In the genomic region with DNA sequence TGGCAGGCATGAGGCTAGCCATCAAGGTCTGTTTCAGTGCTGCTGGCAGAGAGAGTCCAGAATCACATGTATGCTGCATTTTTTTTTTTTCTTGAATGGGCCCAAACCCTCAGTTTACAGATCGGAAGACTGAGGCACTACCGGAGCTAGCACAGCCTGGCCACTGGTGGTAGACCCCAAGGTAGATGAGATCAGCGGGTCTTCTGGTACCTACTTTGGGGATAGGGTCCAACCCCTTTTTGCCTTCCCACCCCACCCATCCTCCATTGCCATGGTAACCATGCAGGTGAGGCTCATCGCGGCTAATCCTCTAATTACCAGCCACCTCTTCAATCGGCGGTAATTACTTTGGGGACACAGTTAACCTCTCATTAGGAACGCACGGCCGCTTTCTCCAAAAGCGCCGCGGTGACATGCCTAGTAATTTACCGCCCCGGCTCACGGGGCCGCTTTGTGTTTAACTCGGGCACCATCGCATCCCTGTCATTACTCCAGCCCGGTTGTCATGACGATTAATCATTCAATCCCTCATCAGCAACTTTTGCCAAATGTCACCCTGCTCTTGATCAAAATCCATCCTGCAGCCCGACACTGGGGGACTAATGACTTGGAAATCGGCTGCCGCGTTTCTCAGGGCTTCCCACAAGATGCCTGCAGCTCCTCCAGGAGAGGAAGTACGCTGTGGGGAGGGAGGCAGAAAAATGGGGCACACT, we compare ENCODE assay signal across 10 mouse cellular contexts. TPM values are rescaled to one million over a fixed set of nuclear protein-coding genes. Genes with fewer than 3 reads are reported as not detected.
A peak's percentile ranks its signal among the peaks of the same experiment; 100 is the strongest.
DNase-seq lines count a peak whose midpoint lies in the region; ATAC-seq lines count a peak whose summit lies in the region.
"Had no signal": no experiment of that assay in that cellular context is flagged by ENCODE, and none has a peak within 500 bp of the region (broad histone marks: within the 10 kb centered on the region; RNA-seq: fewer than 3 reads in every experiment).

No protein-coding gene starts in this region.

- H3K36me3 ChIP-seq in kidney, embryonic 15.5 days = no peaks in the 10 kb centered on the region
- no peaks in the 10 kb centered on the region for H3K36me3 ChIP-seq in hindbrain, embryonic 15.5 days
- H3K36me3 ChIP-seq: G1E; liver, embryonic 15.5 days had no signal

- peak overlapping the region; percentile 49 for H3K4me2 ChIP-seq in kidney, embryonic 15.5 days
- H3K4me2 ChIP-seq in hindbrain, embryonic 15.5 days = peak overlapping the region; percentile 41
- H3K4me2 ChIP-seq: liver, embryonic 15.5 days had no signal

- no peak overlapping the region for H3K9ac ChIP-seq in kidney, embryonic 15.5 days
- no peak overlapping the region for H3K9ac ChIP-seq in hindbrain, embryonic 15.5 days
- H3K9ac ChIP-seq: liver, embryonic 15.5 days had no signal

- peaks cover 23% of the 10 kb centered on the region for H3K4me1 ChIP-seq in kidney, embryonic 15.5 days
- peaks cover 22% of the 10 kb centered on the region for H3K4me1 ChIP-seq in hindbrain, embryonic 15.5 days (replicated peaks)
- H3K4me1 ChIP-seq: liver, embryonic 15.5 days had no signal

- 7% methylated on average over 26 of the region's 26 CpGs for WGBS in kidney, embryonic 15.5 days
- WGBS in hindbrain, embryonic 15.5 days = 7% methylated on average over 26 of the region's 26 CpGs

- DNase-seq in kidney, adult 11 months = no peak
- peak; percentile 78 for DNase-seq in embryo, embryonic 10.5 days (ENCODE audit: low spot score)
- DNase-seq in neural tube, embryonic 10.5 days (ENCODE audit: extremely low spot score, low spot score) = peak; percentile 58
- DNase-seq in thymus, postnatal 25 days = no peak

- peak overlapping the region; percentile 9; the same call in 1 of the 2 replicates for H3K4me3 ChIP-seq in kidney, embryonic 15.5 days (replicated peaks)
- H3K4me3 ChIP-seq in hindbrain, embryonic 15.5 days = no peak overlapping the region
- H3K4me3 ChIP-seq: liver, embryonic 15.5 days had no signal

- H3K27me3 ChIP-seq in kidney, embryonic 15.5 days = peaks cover 28% of the 10 kb centered on the region
- 0 out of 2 replicates have a peak, but pooled peaks cover 2% of the 10 kb centered on the region for H3K27me3 ChIP-seq in hindbrain, embryonic 15.5 days

- peak overlapping the region; percentile 38; the same call in 1 of the 2 replicates for H3K27ac ChIP-seq in kidney, embryonic 15.5 days
- H3K27ac ChIP-seq in hindbrain, embryonic 15.5 days (replicated peaks) = no peak overlapping the region; the same call in 1 of the 2 replicates
- H3K27ac ChIP-seq: liver, embryonic 15.5 days had no signal

- H3K9me3 ChIP-seq in kidney, embryonic 15.5 days (replicated peaks) = no peaks in the 10 kb centered on the region
- no peaks in the 10 kb centered on the region for H3K9me3 ChIP-seq in hindbrain, embryonic 15.5 days
- H3K9me3 ChIP-seq: G1E; liver, embryonic 15.5 days had no signal

- no peak for ATAC-seq in kidney, embryonic 15.5 days (replicated peaks; ENCODE audit: low FRiP score)
- peak; percentile 39; the same call in 1 of the 2 replicates for ATAC-seq in hindbrain, embryonic 15.5 days (ENCODE audit: low FRiP score, low read depth)
- ATAC-seq in activated CD4-positive, CD25-positive, alpha-beta regulatory T cell, adult 4 months = no peak
- no peak for ATAC-seq in erythroblast, adult 5-6 weeks (replicated peaks; ENCODE audit: low FRiP score, poor library complexity, severe bottlenecking)

RNA-seq across cellular contexts. Expression of a gene that starts 30.4 kb away (rescaled TPM):
- polyA plus RNA-seq in kidney, embryonic 15.5 days (2015; fragmentation: Nextera tagmentation; extraction: Ambion mirVana) = 4.4 and 4.7 TPM in 2 replicates
- 6.6 and 8.3 TPM in 2 replicates for polyA plus RNA-seq in hindbrain, embryonic 15.5 days (2015; fragmentation: Nextera tagmentation; extraction: Ambion mirVana)
- not detected for polyA plus RNA-seq in activated CD4-positive, CD25-positive, alpha-beta regulatory T cell, adult 4 months (2017; shearing (Covaris generic))
- 1.2 TPM in 1 of 2 replicates, not detected in the other for total RNA-seq in erythroblast, adult 5-6 weeks (2015; ENCODE audit: low replicate concordance)
- not detected in 2 replicates for total RNA-seq in erythroblast, adult 5-6 weeks (2017; ENCODE audit: low replicate concordance)

Comparison
In these comparisons a context has a peak if more than half of its experiments do, and no peak if none do; other contexts are left out.
1. DNase-seq: peak in embryo, embryonic 10.5 days (single experiment) and neural tube, embryonic 10.5 days (single experiment); none in kidney, adult 11 months (single experiment) and thymus, postnatal 25 days (single experiment).